Mouse (Mus musculus) cerebellum, adult 8-10 months (tissue): ENCODE results near the gene Zfp367.

Source experiments
- DNase-seq: peaks from one replicate; pipeline ENCODE4 v3.0.0; 2022

Zfp367 gene

GRCm38 (mm10) chr13:64153083-64153682, at the start of gene Zfp367:
Gene Zfp367, minus strand, starts transcription at chr13:64153202.
- peak; percentile 94 for DNase-seq

GRCm38 (mm10) chr13:64200911-64201310, 47.9 kb upstream of the Zfp367 start:
- no peak for DNase-seq

GRCm38 (mm10) chr13:64198310-64198709, 45.3 kb upstream of the Zfp367 start:
- no peak for DNase-seq

- no peak for DNase-seq
These were observed 44.9 kb upstream of the Zfp367 start for GRCm38 (mm10) chr13:64197899-64198298.

GRCm38 (mm10) chr13:64187065-64187464, 34.1 kb upstream of the Zfp367 start:
- DNase-seq: no peak

- no peak for DNase-seq
These were observed 33.5 kb upstream of the Zfp367 start for GRCm38 (mm10) chr13:64186516-64186915.

- DNase-seq: no peak
These were observed 32.6 kb upstream of the Zfp367 start for GRCm38 (mm10) chr13:64185586-64185985.

- no peak for DNase-seq
These were observed 32.2 kb upstream of the Zfp367 start for GRCm38 (mm10) chr13:64185176-64185575.

GRCm38 (mm10) chr13:64184361-64184760, 31.4 kb upstream of the Zfp367 start:
- DNase-seq: no peak

GRCm38 (mm10) chr13:64183583-64183982, 30.6 kb upstream of the Zfp367 start:
- DNase-seq: no peak

GRCm38 (mm10) chr13:64182091-64182490, 29.1 kb upstream of the Zfp367 start:
- no peak for DNase-seq

GRCm38 (mm10) chr13:64180888-64181287, 27.9 kb upstream of the Zfp367 start:
- DNase-seq: peak; percentile 49

GRCm38 (mm10) chr13:64180300-64180699, 27.3 kb upstream of the Zfp367 start:
- no peak for DNase-seq

GRCm38 (mm10) chr13:64178746-64179652, 26.0 kb upstream of the Zfp367 start:
- no peak for DNase-seq

GRCm38 (mm10) chr13:64178000-64178399, 25.0 kb upstream of the Zfp367 start:
- no peak for DNase-seq

GRCm38 (mm10) chr13:64169746-64170145, 16.7 kb upstream of the Zfp367 start:
- DNase-seq: no peak

GRCm38 (mm10) chr13:64163147-64163715, 10.2 kb upstream of the Zfp367 start:
- DNase-seq: peak; percentile 19

GRCm38 (mm10) chr13:64162626-64163025, 9.6 kb upstream of the Zfp367 start:
- DNase-seq: no peak

- no peak for DNase-seq
These were observed 9.1 kb upstream of the Zfp367 start for GRCm38 (mm10) chr13:64161916-64162611.

GRCm38 (mm10) chr13:64161548-64161915, 8.5 kb upstream of the Zfp367 start, which contains the start of gene Habp4:
Gene Habp4, plus strand, starts transcription at chr13:64161824.
- peak; percentile 98 for DNase-seq

- no peak for DNase-seq
These were observed 4.0 kb upstream of the Zfp367 start for GRCm38 (mm10) chr13:64156966-64157365.

- no peak for DNase-seq
These were observed 2.2 kb upstream of the Zfp367 start for GRCm38 (mm10) chr13:64155171-64155571.

- DNase-seq: no peak
These were observed 1.6 kb upstream of the Zfp367 start for GRCm38 (mm10) chr13:64154651-64155050.
